Mouse (Mus musculus) kidney, postnatal 0 days (tissue): ENCODE measurements around the gene Prss38. TPM values are rescaled to one million over a fixed set of nuclear protein-coding genes. Genes with fewer than 3 reads are reported as not detected.

Experiments used
- ATAC-seq: fragments of 200-750 bp; cut with Nextera tagmentation; replicated peaks from 2 replicates; pipeline ENCODE4 v1.8.0; 2017; ENCODE audit warnings: low read depth, moderate number of reproducible peaks, moderate TSS enrichment, moderate library complexity; ENCODE audit not compliant: low FRiP score
- DNase-seq: peaks from one replicate; pipeline ENCODE4 v3.0.0-alpha.2; 2016; ENCODE audit warnings: low spot score
- H3K27ac ChIP-seq: fragments of 300-500 bp; sonication (generic); 2 replicates; pipeline ENCODE4 v1.5.1; 2014; ENCODE audit warnings: mild to moderate bottlenecking
- H3K27me3 ChIP-seq: fragments of 300-500 bp; sonication (generic); 2 replicates; pipeline ENCODE4 v1.6.1; 2014; ENCODE audit warnings: low read length, mixed read lengths; ENCODE audit not compliant: insufficient read depth
- H3K36me3 ChIP-seq: fragments of 300-500 bp; sonication (generic); 2 replicates; pipeline ENCODE4 v1.6.1; 2014; ENCODE audit warnings: low read length, mixed read lengths; ENCODE audit not compliant: insufficient read depth
- H3K4me1 ChIP-seq: fragments of 300-500 bp; sonication (generic); replicated peaks from 2 replicates; pipeline ENCODE4 v1.6.1; 2014; ENCODE audit warnings: antibody characterized with exemption, low read length, mixed read lengths; ENCODE audit not compliant: insufficient read depth
- H3K4me2 ChIP-seq: fragments of 300-500 bp; sonication (generic); 2 replicates; pipeline ENCODE4 v1.6.1; 2014; ENCODE audit warnings: mild to moderate bottlenecking, low read length, moderate library complexity, mixed read lengths
- H3K4me3 ChIP-seq: fragments of 300-500 bp; sonication (generic); replicated peaks from 2 replicates; pipeline ENCODE4 v1.5.1; 2014; ENCODE audit warnings: low read depth, low read length
- H3K9ac ChIP-seq: fragments of 300-500 bp; sonication (generic); 2 replicates; pipeline ENCODE4 v1.6.1; 2014; ENCODE audit warnings: low read depth, low read length
- H3K9me3 ChIP-seq: fragments of 300-500 bp; sonication (generic); replicated peaks from 2 replicates; pipeline ENCODE4 v1.6.1; 2016; ENCODE audit warnings: low read length, inconsistent platforms, mixed read lengths
- CTCF ChIP-seq: IDR thresholded peaks from 2 replicates; pipeline ENCODE4 v1.5.1; 2016; ENCODE audit warnings: antibody characterized with exemption, low read depth, mild to moderate bottlenecking, moderate library complexity
- WGBS: fragments of 180-500 bp; shearing (Covaris S2); extraction: QIAGEN DNeasy Blood & Tissue Kit; methylation state at CpG from one replicate; pipeline ENCODE4 v1.1.7; 2014; 5-methylcytosine and 5-hydroxymethylcytosine counted together
- polyA plus RNA-seq: library from polyadenylated mRNA; unstranded; fragments of >200 nt; fragmentation: Nextera tagmentation; extraction: Ambion mirVana; gene quantifications from 2 replicates; pipeline ENCODE4 v1.2.1, GENCODE M21; 2015

Prss38 gene
- polyA plus RNA-seq, 1 experiment from 2014 or later = not detected

DNA sequence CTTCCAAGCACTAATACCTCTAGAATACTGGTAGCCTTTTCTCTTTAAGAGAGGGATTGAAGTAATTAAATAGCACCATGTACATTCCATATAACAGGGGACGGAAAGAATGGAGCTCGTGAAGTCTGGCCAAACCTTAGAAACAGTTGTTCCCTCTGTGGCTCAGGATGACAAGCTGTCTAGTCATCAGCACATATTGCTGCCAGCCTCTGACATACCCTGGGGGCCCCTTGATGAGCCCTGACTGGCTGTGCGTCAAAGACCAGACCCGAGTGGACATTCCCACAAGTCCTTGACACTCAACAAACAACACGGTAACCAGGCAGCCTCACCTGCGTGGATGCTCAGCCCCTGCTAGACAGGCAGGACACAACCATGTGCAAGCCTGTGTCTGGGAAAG lies 36.6 kb upstream of the Prss38 start:
- WGBS = 85% methylated on average over 6 of the region's 6 CpGs
- no peak for ATAC-seq
- DNase-seq = no peak
- H3K27ac ChIP-seq = no peak overlapping the region
- 0 out of 2 replicates have a peak, but pooled peaks cover 4% of the 10 kb centered on the region for H3K36me3 ChIP-seq
- peaks cover 9% of the 10 kb centered on the region; the same call in 1 of the 2 replicates for H3K4me1 ChIP-seq
- H3K9ac ChIP-seq = no peak overlapping the region
- no peak for TF ChIP-seq CTCF
- no peaks in the 10 kb centered on the region for H3K27me3 ChIP-seq
- no peaks in the 10 kb centered on the region for H3K9me3 ChIP-seq
- no peak overlapping the region for H3K4me3 ChIP-seq
- no peak overlapping the region for H3K4me2 ChIP-seq

DNA sequence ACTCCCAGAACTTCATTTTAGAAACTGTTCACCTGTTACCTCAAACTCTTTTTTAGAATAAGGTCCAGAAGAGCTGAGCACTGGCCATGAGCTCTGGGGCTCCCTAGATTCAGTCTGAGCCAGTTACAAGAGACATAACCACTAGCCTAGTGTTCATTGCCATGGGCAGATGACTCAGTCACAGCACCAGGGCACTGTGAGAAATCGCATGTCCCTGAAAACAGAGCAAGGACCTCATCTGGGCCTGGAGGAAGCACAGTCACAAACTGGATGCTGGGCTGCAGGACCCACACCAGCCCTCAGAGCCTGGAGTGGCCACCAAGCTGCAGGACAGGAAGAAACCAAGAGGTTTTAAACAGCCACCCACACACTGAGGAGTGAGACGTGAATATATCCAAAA lies 35.4 kb upstream of the Prss38 start:
- Histone ChIP-seq H3K4me2 (no peak overlapping the region), H3K9me3 (no peaks in the 10 kb centered on the region), H3K27ac (no peak overlapping the region), H3K27me3 (no peaks in the 10 kb centered on the region), H3K4me1 (peaks cover 9% of the 10 kb centered on the region; the same call in 1 of the 2 replicates), H3K4me3 (no peak overlapping the region), H3K36me3 (peaks cover 11% of the 10 kb centered on the region; the same call in 1 of the 2 replicates), H3K9ac (no peak overlapping the region)
- 75% methylated on average over 2 of the region's 2 CpGs for WGBS
- no peak for ATAC-seq
- no peak for DNase-seq
- no peak for TF ChIP-seq CTCF

DNA sequence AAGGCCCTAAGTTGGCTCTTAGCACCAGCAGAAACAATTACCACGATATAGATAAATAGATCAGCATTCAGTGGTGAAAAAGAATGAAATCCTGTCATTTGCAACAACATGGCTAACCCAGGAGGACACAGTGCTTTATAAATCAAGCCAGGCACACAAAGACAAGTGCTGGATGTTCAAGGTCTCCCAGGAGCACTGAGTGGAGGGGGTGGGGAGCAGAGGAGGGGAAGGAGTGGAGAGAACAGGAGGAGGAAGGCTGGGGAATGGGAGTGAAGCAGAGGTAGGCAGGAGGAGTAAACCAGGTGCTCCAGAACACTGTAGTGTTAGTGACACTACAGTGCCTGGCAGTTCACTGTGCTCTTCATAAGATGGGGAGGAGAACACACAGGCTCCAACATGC lies 30.3 kb upstream of the Prss38 start:
- 94% methylated on average over 1 of the region's 1 CpGs for WGBS
- H3K9me3 ChIP-seq = no peaks in the 10 kb centered on the region
- H3K4me3 ChIP-seq = no peak overlapping the region
- H3K27ac ChIP-seq = no peak overlapping the region
- H3K27me3 ChIP-seq = no peaks in the 10 kb centered on the region
- ATAC-seq (no peak), DNase-seq (no peak)
- H3K4me1 ChIP-seq = peaks cover 9% of the 10 kb centered on the region; the same call in 1 of the 2 replicates
- H3K9ac ChIP-seq = no peak overlapping the region
- peaks cover 11% of the 10 kb centered on the region; the same call in 1 of the 2 replicates for H3K36me3 ChIP-seq
- no peak overlapping the region for H3K4me2 ChIP-seq
- TF ChIP-seq CTCF = no peak

DNA sequence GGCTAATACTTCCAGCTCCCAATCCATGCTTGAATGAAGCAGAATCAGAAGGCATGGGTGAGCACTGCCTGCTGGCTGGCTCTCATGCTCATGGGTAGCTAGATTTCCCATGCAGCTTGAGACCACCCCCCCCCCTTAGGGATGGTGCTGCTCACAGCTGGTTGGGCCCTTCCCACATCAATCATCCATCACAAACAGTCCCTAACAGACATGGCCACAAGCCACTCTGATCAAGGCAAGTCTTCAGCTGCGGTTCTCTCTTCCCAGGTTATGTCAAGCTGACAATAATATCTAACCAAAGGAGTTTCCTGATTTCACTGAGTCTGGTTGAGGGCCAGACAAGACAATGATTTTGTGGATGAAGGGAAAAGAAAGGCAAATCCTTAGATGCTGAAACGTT lies 25.4 kb upstream of the Prss38 start:
- no peak for ATAC-seq

DNA sequence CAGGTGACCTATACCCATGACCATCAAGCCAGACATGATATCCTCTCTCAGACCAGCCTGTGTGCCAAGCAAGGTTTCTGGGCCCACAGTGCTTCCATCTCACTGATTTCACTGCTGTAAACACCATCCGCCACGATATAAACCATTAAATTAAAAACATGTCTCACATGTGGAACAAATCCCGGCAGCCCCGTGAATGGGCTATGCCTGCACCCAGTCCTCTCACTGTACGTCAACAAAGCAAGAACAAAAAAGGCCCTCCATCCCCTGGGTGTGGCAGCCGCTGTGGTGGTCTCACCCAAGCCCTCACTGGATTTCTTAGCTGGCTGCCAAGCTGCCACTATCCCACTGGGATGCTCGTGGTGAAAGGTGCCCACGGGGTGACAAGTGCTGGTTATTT lies 24.4 kb upstream of the Prss38 start:
- Histone ChIP-seq H3K4me1 (0 out of 2 replicates have a peak, but pooled peaks cover 8% of the 10 kb centered on the region), H3K4me3 (no peak overlapping the region), H3K27ac (no peak overlapping the region), H3K4me2 (no peak overlapping the region), H3K9me3 (no peaks in the 10 kb centered on the region), H3K27me3 (no peaks in the 10 kb centered on the region), H3K36me3 (no peaks in the 10 kb centered on the region), H3K9ac (no peak overlapping the region)
- DNase-seq (no peak), ATAC-seq (no peak)
- TF ChIP-seq CTCF = no peak
- WGBS = 82% methylated on average over 8 of the region's 8 CpGs

More for the DNA sequence above, 25.4 kb upstream of the Prss38 start:
- H3K4me2 ChIP-seq = no peak overlapping the region
- no peak overlapping the region for H3K9ac ChIP-seq
- H3K27me3 ChIP-seq = no peaks in the 10 kb centered on the region
- 75% methylated on average over 2 of the region's 2 CpGs for WGBS
- no peak for TF ChIP-seq CTCF
- no peak overlapping the region for H3K4me3 ChIP-seq
- H3K9me3 ChIP-seq = no peaks in the 10 kb centered on the region
- H3K36me3 ChIP-seq = peaks cover under 1% of the 10 kb centered on the region; the same call in 1 of the 2 replicates
- DNase-seq = no peak
- H3K4me1 ChIP-seq = 0 out of 2 replicates have a peak, but pooled peaks cover 8% of the 10 kb centered on the region
- H3K27ac ChIP-seq = no peak overlapping the region

DNA sequence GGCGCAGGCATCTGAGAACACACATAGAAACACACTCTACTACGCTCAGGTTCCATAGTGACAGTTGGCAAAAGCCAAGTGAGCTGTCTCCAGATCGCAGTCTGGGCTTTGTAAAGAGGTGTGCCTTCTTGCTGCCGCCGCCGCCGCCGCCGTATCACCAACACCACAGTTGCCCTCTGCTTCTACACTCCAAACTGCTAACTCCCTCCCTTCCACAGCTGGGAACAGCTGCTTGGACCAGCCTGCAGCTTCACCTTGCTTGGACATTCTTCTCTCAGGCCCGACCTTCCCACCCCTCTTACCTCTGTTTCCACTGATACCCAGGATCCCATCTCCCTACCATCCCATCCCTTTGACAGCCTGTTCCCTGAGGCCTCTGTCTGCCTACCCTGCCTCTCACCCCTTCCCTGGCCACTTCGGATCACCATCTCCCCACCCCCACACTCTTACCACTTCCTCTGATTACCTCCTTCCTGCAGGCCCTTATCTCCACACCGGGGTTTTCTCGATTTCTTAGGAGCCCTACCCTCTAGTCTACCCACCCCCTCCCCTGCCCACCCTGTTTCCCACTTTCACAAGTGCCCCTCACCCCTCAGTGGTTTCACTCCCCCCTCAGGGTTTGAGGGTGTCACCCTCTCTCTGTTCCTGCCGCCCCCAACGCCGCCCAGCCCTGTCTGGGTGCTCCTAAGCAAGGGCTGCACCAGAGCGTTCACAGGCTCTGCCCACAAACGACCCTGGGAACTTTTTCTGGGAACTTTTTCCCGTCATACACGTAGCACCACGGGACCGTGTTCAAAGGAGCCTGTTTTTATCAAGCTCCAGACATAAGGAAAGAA lies 22.3 kb upstream of the Prss38 start:
- no peak overlapping the region for H3K9ac ChIP-seq
- DNase-seq = no peak
- TF ChIP-seq CTCF = no peak
- 46% methylated on average over 22 of the region's 22 CpGs for WGBS
- ATAC-seq = no peak
- no peaks in the 10 kb centered on the region for H3K36me3 ChIP-seq
- 0 out of 2 replicates have a peak, but pooled peaks cover 8% of the 10 kb centered on the region for H3K4me1 ChIP-seq
- H3K27me3 ChIP-seq = no peaks in the 10 kb centered on the region
- no peak overlapping the region for H3K27ac ChIP-seq
- H3K4me3 ChIP-seq = no peak overlapping the region
- H3K9me3 ChIP-seq = no peaks in the 10 kb centered on the region
- H3K4me2 ChIP-seq = no peak overlapping the region
